Mouse (Mus musculus) ES-Bruce4 (cell line): Measurements from ENCODE around the gene Snx15.

ENCODE experiments used
- CTCF ChIP-seq: IDR thresholded peaks from one replicate; pipeline ENCODE4 v1.8.1; 2011; ENCODE audit warnings: low read depth, low read length
- EP300 ChIP-seq: IDR thresholded peaks from 2 replicates; pipeline ENCODE4 v1.6.1; 2011; ENCODE audit warnings: low read depth, low read length; ENCODE audit not compliant: insufficient read depth
- POLR2A ChIP-seq: IDR thresholded peaks from one replicate; pipeline ENCODE4 v1.8.1; 2011; ENCODE audit warnings: low read length; ENCODE audit not compliant: insufficient read depth

- TF ChIP-seq POLR2A (no peak), CTCF (no peak), EP300 (no peak)
These were observed 4.8 kb downstream of the Snx15 start for GRCm38 (mm10) chr19:6123330-6123729.
